Mouse (Mus musculus) mouse embryonic stem cell (cell line): ENCODE measurements around the gene Cd160.

Source experiments
- in situ Hi-C, 2 experiments: fragments of 300-500 bp; cut with MboI; formaldehyde crosslinking; loops; 1 replicate in 1 of 2; 3 replicates in 1 of 2; pipeline ENCODE4 v1.14.3; 2019 to 2020; ENCODE audit warnings: low sequenced_read_pairs in 2 of 2, low pct_unique_long_range_greater_than_20kb in 1 of 2, mixed read lengths in 1 of 2; ENCODE audit not compliant: unreplicated experiment in 1 of 2

The Cd160 gene

GRCm38 (mm10) chr3:96834587-96835348 is 5.6 kb upstream of the Cd160 start:
- in situ Hi-C loops, result no loop called here

DNA sequence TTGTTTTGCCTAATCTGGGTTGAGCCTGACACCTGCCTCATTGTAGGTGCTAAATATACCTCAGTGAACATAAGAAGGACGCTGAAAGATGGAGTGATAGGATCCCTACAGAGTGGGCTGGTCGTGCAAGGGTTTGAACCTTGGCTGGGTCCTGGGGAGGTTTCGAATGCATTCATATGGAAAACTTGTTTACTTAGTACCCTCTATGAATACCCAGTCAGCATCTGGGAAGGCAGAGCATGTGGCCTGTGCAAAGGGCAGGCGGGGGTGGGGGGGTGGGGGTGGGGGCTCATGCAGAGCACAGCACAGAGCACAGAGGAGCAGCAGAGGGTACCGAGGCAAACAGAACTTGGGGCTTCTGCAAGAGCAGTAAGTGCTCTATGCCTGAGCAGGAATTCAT is 3.8 kb upstream of the Cd160 start:
- in situ Hi-C loops, result no loop called here

- in situ Hi-C loops, result no loop called here
Observed at GRCm38 (mm10) chr3:96829856-96830255, 705 bp upstream of the Cd160 start.

- in situ Hi-C loops, result no loop called here
Observed at GRCm38 (mm10) chr3:96828308-96828864, 765 bp downstream of the Cd160 start.

DNA sequence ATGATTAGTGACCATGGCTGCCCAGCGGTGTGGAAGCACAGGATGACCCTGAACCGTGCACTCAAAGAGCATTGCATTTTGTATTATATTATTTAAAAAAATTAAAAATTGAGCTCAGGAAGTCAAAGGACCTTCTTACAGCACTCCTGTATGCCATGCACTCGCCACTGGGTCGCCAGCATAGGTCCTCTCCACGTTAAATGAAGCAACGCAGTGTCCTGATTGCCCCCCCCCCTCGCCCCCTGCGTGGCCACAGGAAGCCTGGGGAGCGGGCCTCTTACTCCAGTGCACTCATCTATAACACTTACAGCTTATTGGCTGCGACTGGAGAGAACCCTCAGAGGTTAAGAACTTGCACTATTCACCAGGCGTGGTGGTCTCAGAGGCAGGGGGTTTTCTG is 3.9 kb downstream of the Cd160 start:
- in situ Hi-C loops, result no loop called here

GRCm38 (mm10) chr3:96824614-96825013 is 4.5 kb downstream of the Cd160 start:
- in situ Hi-C loops, result no loop called here

DNA sequence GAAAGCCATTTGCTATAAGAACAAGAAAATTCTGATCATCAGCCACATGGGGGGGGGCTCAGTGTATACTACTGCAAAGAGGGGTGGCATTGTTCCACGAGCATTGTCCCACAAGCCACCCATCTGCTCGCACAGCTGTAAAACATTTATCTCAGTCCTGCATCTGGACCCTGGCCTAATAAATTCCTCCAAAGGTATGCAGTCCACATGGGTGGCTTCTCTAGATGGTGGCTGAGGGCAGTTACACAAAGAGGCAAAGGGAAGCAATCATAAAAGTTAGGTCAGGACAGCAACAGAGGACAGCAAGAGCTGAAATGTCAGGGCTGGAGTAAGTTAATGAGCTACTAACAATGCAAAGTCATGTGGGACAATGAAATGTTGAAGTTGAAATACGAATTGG is 5.5 kb downstream of the Cd160 start:
- in situ Hi-C loops, result no loop called here

- in situ Hi-C loops, result no loop called here
Observed at GRCm38 (mm10) chr3:96821581-96821980, 7.6 kb downstream of the Cd160 start.

DNA sequence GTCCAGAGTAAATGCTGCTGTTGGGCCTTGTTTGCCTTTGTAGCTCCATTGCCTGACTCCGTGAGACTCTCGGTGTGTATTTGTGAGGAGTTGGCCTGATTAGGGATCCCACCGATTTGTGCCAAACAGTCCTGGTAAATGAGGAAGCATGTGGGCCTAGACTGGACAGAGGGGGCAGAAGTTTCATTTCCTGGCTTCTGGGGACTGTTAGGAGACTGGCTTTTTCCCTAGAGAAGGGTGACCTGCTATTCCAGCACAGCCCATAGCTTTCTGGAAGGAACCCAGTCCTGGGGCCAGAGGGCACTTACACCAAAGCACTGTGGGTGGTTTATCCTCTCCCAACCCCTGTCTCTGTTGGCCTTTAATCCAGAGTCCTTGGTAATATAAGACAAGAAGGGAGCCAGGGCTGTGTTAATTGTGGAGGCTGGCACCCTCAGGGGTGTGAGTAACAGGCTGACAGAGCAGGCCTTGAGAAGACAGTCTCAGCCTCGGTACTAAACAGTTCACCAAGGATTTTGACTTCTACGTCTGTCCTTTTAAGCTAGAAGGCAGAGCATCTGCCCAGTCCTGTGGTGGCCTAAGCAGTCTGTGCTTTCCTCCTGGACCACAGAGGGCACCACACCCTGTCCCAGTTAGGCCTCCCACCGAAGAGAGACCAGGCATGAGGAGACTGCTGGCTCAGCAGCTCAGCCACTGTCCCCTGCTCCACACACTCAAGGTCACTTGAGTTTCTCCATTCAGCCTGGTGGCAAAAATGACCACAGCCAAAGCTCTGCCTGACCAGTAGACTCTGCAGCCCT is 8.8 kb downstream of the Cd160 start:
- in situ Hi-C loops, result no loop called here

DNA sequence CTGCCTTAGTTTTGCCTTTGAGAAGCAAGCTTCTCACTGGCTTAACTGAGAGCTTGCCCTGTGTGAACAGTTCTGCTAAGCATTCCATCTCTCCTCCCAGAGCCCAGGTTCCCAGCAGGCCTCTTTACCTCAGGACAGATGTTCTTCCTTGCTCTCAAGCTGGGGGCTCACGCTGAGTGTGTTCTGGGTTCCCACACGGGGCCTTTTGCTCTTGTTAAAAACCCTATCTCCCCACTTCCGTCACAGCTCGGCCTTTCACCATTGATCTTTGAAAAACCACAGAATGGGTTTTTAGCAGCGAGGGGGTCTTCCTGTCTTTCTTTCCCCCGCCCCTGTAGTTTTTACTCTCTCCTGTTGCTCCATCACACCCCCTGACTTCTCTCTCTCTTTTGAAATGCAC is 14.8 kb downstream of the Cd160 start:
- in situ Hi-C loops, result no loop called here

- in situ Hi-C loops, result no loop called here
Observed at GRCm38 (mm10) chr3:96813591-96814244, 15.4 kb downstream of the Cd160 start.

DNA sequence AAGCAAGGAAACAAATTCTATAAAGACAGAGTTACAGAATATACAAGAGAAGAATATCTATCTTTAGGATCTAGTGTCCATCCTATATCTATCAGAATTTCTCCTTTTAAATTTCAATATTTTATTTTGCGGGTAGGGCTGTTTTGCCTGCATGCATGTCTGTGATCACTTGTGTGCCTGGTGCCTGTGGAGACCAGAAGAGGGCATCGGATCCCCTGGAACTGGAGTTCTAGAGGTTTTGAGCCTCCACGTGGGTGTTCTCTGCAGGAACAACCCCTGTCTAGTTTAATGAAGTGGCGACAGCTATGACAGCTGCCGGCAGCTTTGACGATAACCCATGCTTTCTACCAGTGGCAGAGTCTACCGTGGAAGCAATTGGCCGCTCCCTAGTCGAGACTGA is 16.0 kb downstream of the Cd160 start:
- in situ Hi-C loops, result no loop called here

DNA sequence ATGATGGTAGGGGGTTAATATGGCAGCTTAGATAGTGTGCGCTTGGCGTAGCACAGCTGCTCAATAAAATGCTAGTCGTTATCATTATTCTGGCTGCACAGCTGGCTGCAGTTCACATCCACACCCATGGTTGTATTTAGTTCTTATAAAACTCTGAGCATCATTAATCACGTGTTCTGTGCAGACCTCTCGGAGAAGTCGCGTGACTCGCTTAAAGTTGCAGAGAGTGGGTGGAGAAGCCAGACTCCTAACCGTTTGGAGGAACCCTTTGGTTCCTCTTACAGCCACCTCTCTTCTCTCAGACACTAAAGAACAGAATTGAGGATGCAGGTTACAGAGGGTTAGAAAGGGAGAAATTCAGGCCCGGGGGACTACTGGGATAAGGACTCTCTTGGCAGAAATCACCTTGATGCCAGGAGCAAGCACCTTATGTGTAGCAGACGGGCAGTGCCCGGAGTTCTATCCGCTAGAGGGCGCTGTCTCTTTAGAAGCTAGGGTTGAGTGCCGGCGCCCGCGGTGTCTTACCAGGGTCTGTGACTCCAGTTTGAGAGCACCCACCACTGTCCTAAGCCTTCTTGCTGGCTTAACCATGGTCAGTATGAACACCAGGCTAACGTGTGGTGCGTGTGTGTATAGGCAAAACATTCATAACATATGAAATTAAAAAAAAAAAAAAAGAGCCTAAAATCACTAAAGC is 16.6 kb downstream of the Cd160 start:
- in situ Hi-C loops, result no loop called here

DNA sequence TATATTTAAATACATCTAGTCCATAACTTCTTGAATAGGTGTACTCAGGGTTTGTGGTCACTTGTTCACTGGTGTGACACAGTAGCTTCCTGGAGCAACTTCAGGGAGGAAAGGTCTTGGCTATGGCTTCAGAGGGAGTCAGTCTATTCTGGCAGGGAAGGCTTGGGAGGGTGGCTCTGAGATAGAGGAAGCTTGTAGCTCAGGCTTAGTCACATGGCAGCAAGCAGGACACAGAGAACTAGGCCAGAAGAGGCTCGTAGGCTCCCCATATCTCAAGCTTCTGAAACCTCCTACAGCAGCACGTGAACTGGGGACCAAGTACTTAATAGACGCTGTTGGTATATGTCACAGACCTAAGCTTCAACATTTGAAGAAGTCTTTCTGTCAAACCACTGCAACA is 17.9 kb downstream of the Cd160 start:
- in situ Hi-C loops, result no loop called here

DNA sequence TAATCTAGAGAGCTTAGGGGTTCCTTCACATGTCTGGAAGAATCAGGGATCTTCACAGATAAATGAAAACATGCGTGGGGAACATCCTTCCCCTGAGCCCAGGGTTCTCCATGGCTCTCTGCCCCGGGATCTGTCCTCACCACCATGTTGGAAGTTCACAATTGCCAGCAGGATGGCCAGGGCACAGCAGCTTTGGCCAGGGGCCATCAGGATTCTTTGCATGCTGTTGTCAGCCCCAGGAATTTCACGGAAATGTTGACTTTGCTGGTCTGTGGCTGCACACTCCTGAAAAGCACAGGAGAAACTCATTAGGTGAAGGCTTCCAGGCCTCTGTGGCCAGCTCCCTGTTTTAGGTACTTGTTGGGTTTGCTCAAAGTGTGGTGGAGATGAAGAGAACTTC is 20.5 kb downstream of the Cd160 start:
- in situ Hi-C loops, result no loop called here

DNA sequence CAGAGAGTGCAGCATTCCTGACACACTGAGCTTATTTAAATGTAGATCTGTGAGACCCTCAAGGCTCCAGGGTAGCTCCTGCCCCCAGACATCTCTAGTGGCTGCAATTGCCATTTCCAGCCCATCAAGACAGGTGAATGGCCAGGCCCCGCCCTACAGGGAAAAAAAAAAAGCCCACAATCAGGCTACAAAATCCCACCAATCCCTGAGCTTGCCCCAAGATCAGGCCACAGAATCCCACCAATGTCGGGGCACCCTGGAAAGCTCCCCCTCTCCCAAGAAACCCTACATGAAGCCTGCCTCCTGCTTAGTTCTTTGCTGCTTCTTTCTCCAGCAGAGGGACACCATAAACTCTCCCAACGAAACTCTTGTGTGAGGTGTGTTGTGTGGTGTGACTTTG is 21.0 kb downstream of the Cd160 start:
- in situ Hi-C loops, result no loop called here

- in situ Hi-C loops, result no loop called here
Observed at GRCm38 (mm10) chr3:96802214-96802613, 26.9 kb downstream of the Cd160 start.

DNA sequence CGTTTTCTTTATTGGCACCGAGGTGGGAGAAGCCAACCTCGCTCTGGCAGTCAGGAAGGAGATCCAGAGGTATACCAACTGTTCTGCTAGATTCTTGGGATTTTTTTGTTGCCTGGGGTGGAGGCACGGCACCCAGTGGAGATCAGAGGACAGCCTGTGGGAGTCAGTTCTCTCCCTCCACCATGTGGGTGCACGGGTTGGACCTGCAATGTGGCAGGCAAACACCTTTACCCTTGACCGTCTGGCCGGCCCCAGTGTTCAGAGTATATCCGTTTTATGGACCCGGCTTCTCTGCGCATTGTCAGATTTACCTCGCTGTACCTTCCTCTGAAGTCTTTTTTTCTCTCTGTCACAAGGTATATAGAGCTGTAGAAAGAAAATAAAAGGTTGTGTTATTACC is 28.9 kb downstream of the Cd160 start:
- in situ Hi-C loops, result no loop called here

DNA sequence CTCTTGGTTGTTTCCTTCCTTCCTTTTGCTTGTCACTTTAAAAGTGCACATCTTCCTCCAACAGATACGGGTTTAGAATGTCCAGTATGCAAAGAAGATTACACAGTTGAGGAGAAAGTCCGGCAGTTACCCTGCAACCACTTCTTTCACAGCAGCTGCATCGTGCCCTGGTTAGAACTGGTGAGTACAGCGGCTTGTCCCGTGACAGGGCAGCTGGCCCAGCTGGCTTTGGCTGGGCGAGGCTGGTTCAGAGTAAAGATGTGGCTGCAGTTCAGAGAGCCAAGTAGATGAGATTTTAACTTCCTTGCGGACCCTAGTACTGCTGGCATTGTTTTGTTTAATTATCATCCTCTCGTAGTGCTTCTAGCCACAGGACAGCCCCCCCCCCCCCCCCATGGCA is 40.6 kb downstream of the Cd160 start:
- in situ Hi-C loops, result no loop called here
